Mouse (Mus musculus) lung, adult 18-20 months (tissue): Measurements from ENCODE around the gene Bcan.

Experiments used
- DNase-seq, 2 experiments: peaks; one replicate each; pipeline ENCODE4 v3.0.0; 2022; ENCODE audit warnings: mixed read lengths in 2 of 2

Bcan gene

DNA sequence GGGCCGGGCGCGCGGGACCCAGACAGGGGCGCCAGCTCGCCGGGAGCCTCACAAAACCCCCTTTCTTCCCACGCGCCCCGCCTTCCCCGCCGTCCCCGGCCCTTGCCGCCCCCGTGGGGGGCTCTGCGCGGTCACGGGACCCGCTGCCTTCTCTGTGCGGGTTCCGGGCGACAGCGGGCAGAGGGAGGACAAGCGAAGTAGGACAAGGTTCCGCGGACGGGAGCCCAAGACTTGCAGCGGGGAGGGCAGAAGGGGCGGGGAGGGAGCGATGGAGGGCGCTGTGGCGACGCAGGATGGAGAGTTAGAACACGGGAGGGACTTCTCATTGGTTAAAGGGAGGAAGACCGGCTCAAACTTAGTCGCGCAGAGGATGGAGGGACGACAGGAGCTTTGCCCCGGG lies at the start of gene Bcan:
Bcan (minus strand) TSS at position 50 of the 400 bp plus-strand sequence.
- DNase-seq, result no peak

- peak; percentile 47 to 77 for DNase-seq
Observed at GRCm38 (mm10) chr3:88049532-88049931, 49.5 kb upstream of the Bcan start.

DNA sequence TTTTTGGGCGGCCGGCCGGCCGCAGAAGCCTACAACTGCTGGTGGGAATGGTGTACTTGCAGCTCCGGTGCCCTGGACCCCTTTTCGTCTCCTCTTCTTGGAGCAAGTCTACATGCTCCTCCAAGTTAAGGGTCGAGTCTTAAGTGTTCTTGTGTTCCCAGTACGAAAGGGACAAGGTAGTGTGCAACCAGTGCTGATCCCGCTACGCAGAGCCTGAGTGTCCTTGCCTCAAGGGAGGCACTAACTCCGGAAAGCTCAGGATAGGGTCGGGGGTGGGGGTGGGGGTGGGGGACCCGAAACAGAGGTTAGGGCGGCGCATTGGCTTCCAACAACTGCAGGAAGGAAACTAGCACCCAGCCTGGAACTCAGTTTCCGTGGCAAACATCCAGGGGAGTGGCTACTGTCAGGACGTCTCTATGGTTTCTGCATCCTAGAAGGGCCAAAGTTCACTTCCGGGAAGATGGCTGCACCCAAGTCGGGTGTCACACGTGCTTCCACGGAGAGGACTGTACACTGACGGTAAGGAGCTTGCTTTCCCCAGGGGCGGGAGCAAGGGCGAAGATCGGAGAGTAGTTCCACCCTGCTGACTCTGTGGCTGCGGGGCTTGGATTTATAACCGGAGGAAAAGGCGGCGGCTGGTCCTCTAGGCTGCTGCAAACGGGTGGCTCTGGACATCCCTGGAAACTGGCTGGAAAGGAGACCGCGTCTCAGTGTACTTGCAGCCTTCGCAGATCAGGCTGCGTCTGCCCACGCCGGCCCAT lies 42.8 kb upstream of the Bcan start, which contains the start of gene Gpatch4:
Gpatch4 (plus strand) TSS at position 448 of the 761 bp plus-strand sequence.
- peak; percentile 84 to 92 for DNase-seq

DNA sequence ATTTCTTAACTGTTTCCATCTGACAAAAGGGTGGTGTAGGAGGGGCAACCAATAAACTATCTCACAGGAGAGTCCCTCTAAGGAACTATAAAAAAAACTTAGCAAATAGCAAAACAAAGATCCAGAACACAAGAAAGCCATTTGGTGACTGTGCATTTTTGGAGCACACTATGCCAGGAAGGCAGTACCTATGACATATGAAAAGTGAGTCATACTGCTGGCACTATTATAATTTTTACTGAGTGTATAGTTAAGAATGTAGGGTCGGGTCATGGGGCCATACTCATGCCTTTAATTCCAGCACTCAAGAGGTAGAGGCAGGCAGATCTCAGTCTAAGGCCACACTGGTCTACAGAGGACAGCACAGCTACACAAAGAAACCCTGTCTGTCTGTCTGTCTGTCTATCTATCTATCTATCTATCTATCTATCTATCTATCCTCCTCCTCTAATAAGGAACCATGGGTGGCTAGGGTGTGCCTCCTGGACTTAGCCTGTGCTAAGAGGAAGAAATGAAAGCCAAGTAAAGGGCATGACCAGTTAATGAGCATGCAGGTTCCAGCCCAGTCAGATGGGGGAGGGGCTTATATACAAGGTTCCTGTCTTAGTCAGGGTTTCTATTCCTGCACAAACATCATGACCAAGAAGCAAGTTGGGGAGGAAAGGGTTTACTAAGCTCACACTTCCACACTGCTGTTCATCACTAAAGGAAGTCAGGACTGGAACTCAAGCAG lies 35.7 kb upstream of the Bcan start:
- DNase-seq, result no peak

DNA sequence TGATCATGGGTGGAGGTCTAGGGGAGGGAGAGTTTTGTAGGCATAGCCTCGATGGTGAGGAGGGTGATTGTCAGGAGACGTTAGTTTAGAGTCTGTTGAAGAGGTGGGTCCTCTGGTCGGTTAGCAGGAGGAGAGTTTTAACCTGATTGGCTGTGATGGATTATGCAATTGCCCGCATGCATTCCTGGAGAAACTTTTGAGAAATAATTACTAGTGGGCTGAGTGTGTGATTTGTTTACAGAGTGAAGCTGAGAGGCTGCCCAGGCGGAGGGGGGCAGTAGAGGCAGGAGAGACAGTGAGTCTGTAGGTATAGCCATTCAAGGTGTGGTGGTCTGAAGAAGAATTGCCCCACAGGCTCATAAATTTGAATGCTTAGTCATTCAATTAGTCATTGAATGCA lies 33.5 kb upstream of the Bcan start:
- DNase-seq, result peak; percentile 68 to 70

DNA sequence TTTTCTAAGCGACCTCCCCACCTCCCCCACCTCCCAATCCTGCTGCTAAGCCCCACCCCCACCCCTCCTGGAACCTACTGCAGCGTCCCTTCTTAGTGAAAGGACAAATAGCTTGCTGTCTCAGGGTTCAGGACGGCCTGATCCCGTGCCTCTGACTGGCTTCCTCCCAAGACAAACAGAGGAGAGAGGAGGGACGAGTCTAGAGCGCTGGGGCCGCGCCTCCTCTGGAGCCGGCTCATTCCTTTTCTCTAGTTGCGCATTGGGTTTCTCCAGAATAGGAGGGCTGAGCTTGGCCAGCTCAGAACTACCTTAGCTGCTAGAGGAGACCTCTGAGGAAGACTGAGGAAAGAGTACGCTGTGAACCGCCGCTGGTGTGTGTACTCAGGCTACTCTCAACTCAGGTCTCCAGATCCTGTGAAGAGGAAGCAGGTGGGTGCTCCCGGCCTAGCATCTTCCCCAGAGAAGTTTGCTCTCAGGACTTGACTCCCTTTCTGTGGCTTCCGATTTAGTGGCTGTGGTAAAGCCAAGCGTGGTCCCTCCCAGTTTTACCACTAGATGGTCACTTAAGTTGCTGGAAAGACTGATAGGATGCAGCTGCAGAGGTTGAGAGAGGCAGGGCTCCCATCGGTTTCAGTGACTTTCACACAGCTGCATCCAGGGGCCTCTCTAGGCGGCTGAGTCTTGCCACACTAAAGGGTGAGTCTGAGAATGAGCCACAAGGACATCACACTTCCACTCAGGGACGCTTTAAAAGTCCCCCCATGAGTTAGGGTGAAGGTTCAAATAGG lies 30.8 kb upstream of the Bcan start:
- DNase-seq, result peak; percentile 86 to 90

DNA sequence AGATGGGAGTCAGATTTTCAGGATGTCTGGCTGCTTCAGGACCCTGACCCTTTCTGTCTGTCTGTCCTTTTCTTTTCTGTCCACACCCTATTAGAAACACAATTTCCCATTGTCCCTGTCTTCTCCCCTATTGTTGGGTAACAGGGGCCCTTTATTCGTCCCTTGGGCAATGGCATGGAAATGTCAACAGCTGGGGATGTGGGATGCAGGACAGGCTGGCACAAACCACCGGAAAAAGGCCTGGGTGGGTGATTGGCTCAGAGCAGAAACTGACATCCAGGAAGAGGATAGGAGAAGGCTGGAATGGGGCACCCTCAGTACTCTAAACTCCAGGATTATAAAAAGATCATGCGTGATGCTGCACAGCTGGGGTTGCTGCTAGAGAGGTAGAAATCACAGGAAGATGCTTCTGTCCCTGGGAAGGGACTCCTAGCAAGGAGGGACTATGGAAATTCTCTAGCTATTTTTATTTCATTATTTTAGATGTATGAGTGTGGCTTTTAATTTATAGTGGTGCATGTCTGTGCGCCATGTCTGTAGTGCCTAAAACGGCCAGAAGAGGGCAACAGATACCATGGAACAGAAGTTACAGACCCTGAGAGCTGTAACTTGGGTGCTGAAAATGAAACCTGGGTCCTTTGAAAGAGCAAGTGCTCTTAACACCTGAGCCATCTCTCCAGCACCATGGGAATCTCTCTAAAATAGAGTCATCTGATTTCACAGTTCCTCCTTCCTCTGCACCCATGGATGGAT lies 27.6 kb upstream of the Bcan start, which contains the start of gene Hapln2:
Hapln2 (minus strand) TSS at position 150 of the 753 bp plus-strand sequence.
- DNase-seq, result peak in 1 of 2 experiments; percentile 20

DNA sequence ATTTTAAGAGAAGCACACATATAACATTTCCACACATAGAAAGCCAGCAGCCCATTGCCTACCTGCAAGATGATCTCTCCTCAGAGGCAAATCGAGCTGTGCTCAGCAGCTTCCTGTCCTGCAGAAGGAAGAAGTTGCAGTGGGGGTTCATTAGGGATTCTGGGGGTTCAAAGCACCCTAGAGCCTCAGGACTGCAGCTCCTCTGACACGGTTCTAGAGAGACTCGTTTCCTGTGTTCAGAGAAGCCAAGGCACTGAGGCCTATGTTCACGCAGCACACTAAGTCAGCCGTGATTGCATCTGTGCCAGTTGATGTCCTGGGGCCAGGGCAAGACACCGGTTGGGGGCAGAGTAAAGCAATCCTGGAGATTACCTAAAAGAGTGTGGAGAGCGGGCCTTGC lies 26.8 kb upstream of the Bcan start:
- DNase-seq, result no peak

GRCm38 (mm10) chr3:88023192-88024074 lies 23.4 kb upstream of the Bcan start:
- DNase-seq, result no peak

DNA sequence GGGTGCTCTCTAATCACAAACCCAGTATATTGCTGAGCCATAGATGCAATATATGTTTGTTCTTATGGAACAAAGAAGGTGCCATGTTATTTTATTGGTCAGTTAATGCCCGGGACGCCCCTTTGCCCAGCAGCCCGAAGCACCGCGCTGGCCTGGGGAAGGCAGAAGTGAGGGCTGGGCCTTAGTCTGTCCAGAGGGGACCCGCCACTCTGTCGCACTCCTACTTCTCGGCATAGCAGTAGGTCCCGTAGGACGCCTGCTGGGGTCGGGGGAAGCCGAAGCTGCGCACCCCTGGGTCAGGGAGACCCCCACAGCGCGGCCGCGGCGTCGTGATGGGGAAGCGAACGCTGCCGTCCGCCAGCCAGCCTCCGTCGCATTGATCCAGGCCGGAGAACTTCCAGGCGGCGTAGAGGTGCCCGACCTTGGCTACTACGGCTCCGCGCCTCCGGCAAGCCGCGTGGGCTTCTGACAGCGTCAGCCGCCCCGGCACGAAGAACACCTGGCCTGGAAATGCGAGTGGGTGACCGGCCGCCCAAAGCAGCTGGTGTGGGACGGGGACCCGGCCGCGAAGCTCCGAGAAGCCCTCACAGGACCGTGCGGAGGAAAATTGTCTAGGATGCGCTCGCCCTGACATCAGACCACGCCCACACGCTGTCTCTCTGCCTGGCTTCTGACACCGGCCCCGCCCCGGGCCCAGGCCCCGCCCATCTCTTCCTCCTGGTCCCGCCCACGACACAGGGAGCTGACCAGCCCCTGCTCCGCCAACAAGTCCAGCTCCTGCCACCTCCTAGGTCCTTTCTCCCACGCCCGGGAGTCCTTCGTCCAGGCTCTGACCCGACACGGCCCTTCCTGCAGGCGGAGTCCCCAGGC lies 22.5 kb upstream of the Bcan start:
- DNase-seq, result peak; percentile 95 to 96

GRCm38 (mm10) chr3:88010634-88011265 lies 10.7 kb upstream of the Bcan start:
- DNase-seq, result no peak

GRCm38 (mm10) chr3:88005822-88006786 lies 6.1 kb upstream of the Bcan start:
- peak; percentile 67 to 80 for DNase-seq

DNA sequence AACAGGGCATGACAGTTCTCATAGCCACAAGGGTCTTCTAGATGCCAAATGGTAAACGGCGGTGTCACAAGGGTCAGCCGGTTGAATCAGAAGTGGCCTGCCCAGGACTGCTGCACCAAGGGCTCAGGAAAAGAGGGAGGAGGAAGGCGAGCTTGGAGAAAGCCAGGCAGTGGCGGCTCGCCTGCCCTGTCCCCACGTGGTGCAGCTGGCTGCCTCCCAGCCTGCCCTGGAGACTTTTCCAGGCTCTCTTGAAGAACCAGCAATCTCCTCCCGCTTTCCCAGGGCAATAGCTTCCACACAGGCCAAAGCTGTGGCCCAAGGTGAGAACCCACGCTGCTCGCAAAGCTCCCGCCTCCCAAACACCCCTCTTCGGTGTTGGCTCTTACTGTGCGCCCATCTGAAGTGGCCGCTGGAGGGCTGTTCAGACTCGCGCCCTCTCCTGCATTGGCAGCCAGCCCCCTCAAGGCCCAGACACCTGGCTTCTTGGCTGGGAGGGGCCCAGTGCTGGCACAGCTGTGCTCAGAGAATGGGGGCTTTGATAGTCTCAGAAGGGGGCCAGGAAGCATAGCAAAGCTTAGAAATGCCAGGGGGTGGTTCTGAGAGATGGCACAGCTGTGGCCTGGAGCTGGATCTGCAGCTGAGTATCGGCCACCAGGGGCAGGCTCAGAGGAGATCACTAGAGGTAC lies 2.4 kb upstream of the Bcan start:
- peak; percentile 62 to 67 for DNase-seq

DNA sequence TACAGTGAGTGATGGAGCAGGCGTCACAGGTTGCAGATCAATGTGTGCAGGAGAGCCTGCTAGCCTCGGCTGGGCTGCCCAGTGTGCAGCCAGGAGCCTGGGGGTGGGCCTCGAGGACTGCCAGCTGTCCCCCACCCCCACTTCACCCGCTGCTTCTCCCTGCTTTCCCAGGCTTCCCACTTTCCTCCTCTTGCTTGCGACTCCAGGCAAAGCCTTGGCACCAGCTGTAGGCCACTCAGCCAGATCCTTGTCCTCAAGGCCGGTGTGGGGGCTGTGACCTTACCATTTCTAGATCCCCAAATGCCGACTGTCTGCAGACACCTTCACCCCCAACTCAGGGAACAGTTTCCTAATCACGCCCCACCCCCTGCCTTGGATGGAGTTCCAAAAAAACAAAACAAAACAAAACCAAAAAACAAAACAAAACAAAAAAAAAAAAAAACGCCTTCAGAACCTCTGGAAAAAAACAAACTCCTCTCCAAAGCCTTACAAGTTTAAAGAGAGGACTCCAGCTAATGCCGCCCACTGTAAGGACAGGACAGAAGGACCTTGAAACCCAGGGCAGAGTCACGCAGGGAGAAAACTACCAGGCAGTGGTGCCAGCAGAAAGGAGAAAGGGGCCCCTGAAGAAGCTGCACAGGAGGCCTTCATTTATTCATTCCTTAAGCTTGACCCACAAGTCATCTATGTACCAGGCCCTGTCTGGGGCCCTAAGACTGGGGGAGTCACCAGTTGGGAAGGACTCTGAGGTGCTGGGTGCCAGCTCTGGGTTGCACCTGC lies 976 bp upstream of the Bcan start:
- DNase-seq, result no peak

- DNase-seq, result no peak
Observed at GRCm38 (mm10) chr3:87999243-87999895, 661 bp downstream of the Bcan start.

DNA sequence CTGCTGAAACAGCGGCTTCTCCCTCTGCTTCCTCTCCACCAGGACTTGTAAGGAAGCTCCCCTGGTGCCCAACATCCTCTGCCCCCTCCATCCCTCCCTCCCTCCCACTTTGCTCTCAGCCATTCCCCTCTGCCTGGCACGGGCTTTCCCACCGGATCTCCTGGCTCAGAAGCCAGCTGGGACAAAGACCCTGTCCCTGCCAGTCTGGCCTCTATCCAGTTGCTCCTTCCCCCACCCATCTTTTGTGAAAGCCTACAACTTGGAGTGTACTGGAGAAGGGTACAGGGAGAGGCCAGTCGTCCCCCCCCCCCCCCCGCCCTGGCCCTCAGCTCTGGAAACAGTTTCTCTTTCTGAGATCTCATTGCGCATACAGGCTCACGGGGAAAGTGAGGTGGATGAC lies 1.3 kb downstream of the Bcan start:
- no peak for DNase-seq
